Mouse (Mus musculus): ENCODE data around the gene Hist1h4c.

The Hist1h4c gene

DNA sequence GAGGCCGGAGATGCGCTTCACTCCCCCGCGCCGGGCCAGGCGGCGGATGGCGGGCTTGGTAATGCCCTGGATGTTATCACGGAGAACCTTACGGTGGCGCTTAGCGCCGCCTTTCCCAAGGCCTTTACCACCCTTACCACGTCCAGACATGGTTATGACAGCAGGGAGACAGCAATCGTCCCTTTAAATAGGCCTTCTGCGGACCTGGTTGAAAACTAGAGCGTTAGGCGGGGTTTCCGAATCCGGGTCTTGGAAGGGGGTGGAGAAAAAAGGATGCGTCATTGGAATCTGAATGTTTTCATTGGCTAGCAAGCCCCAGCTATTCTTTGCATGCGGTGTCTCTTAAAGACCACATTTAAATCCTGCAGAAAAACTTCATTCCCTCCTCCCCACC is at the start of gene Hist1h4c:
TSS of gene Hist1h4c (minus strand) at position 155 of the 394 bp plus-strand sequence.
- DNase-seq = peak; percentile 100

DNA sequence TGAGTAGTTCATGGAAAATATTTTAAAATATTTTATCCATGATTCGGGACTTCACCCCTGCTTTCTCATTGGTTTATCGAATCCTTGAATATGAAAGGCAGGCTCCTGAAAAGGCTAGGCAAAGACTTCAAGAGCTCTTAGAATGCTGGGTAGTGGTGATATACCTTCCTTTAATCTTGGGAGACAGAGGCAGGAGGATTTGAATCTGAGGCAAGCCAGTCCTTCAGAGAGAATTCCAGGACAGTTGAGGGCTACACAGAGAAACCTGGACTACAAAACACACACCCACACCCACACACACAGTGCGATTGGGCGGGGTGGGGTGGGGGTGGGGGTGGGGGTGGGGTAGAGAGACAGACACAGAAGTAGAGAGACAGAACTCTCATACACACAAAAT is 49.6 kb upstream of the Hist1h4c start:
- peak; percentile 17 for DNase-seq

DNA sequence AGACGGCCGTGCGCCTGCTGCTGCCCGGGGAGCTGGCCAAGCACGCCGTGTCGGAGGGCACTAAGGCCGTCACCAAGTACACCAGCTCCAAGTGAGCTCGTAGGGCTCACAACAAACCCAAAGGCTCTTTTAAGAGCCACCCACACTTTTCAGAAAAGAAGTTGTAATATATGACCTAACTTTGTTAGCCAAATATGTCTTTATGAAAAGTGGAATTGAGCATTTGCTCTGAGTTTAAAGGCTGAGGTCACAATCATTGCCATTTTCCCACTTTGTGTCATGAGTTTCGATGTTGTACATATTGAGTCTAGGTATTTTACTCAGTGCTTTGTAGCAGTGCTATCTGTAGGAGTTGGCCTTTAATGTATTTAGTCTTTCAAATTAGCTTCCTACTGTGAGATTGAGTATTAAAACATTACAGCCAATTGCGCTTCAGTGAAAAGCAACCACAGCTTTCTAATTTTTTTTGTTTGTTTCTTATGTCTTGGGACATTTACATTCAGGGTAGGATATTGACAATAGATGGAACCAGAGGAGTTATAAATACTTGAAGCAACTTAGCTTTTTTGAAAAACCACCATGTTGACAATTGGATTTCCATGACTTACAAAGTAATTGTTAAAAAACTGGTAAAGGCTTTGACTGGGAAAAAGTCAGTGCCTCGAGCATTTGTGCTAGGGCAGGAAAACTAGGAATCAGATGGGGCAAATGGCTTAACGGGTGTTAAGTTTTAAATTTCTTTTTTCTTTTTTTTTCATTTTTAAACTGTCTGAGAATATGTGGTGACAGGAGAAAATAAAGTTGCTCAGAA is 49.0 kb upstream of the Hist1h4c start:
- DNase-seq = peak; percentile 43

DNA sequence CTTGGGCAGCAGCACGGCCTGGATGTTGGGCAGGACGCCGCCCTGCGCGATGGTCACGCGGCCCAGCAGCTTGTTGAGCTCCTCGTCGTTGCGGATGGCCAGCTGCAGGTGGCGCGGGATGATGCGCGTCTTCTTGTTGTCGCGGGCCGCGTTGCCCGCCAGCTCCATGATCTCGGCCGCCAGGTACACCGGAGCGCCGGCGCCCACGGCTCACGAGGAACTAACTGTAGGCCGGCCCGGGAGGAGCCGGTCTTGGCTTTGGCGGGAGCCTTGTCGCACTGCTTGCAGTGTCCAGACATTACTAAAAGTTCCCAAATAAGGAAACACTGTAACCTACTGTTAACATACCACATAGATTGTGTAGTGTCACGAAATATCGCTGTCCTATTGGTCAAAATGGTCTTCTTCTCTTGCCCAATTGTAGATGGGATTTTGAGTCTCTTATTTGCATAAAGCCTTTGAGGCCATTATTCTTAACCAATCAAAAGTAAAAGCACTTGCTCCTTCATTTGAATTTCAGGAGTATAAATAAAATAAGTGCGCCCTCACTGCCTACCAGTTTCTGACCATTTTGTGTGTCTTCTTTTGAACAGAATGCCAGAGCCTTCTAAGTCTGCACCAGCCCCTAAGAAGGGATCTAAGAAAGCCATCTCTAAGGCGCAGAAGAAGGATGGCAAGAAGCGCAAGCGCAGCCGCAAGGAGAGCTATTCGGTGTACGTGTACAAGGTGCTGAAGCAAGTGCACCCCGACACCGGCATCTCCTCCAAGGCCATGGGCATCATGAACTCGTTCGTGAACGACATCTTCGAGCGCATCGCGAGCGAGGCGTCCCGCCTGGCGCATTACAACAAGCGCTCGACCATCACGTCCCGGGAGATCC is 48.2 kb upstream of the Hist1h4c start, which contains the start of gene Hist1h2bb:
TSS of gene Hist1h2bb (plus strand) at position 534 of the 880 bp plus-strand sequence.
- DNase-seq = peak; percentile 94

DNA sequence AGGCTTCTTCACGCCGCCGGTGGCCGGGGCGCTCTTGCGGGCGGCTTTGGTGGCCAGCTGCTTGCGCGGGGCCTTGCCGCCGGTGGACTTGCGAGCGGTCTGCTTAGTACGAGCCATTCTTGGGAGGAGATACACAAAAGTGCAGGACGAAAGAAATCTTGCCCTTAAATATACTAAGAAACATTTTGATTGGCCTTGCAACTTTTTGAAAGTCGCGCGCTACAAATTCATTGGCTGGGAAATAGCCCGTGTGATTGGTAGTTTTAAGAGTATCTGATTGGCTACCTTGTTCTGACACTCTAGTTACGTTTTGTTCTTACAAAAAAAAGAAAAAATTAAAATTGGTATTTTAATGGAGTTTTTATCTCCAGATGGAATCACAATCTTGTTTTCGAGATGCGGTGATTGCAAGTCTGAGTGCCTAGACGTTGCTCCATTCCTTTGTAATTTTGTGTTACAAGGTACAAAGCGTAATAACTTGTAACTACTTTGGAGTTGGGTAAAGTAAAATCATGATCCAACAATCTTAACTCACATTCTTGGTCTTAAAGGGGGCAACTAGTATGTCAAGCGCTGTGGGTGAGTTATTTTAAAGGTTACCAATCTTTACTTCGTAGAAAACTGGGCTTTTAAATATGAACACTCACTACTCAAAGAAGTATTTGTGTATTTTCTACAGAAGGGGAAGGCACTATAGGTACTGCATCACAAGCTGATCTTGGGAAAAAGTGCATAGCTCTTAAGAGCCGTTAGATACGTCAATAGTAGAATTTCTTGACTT is 47.3 kb upstream of the Hist1h4c start, which contains the start of gene Hist1h3c:
TSS of gene Hist1h3c (minus strand) at position 222 of the 781 bp plus-strand sequence.
- DNase-seq = peak; percentile 86

DNA sequence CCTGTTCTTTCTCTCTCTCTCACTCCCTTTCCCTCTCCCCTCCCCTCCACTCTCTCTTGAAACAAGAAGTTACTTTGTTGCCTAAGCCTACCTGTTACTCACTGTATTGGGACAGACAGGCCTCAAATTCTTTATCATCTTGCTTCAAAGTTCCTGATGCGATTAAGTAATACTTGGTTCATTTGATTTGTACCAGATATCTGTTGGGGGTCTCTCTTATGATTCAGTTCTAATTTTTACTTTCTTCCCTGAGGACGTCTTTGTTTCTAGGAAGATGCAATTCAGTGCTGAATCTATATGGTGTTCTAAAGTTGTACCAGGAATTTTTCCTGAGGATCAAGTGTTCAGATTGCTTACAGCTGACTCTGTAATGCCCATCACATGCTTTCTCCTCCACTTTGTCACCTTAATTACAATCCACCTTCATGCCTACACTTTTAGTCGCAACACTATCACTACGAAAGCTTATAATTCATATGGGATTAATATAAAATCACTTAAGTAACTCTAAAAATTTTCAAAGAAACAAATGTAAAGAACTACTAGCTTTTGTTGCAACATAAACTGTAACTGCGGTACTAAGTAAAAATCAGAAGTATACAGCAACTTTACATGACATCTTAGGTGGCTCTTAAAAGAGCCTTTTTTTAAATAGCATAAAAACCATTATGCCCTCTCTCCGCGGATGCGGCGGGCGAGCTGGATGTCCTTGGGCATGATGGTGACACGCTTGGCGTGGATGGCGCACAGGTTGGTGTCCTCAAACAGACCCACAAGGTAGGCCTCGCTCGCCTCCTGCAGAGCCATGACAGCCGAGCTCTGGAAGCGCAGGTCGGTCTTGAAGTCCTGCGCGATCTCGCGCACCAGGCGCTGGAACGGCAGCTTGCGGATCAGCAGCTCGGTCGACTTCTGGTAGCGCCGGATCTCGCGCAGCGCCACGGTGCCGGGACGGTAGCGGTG is 46.4 kb upstream of the Hist1h4c start:
- DNase-seq = peak; percentile 27

DNA sequence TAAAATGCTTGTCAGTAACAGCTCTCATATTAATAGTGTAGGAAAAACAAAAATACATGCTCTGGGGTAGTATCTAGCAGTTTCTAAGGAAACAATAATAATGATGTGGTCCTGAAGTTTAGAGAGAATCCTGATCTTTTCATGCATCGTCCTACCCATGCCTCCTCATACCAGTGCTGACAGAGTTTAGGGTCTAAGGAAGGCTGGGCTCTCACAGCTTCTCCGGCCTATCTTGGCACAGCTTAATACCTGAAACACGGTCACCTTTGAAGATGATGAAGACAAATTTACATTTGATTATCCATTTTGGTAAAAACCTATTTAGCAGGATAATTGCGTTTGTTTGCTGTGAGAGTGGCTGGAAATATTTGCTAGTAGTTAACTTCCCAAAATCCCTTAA is 45.7 kb upstream of the Hist1h4c start:
- no peak for DNase-seq

DNA sequence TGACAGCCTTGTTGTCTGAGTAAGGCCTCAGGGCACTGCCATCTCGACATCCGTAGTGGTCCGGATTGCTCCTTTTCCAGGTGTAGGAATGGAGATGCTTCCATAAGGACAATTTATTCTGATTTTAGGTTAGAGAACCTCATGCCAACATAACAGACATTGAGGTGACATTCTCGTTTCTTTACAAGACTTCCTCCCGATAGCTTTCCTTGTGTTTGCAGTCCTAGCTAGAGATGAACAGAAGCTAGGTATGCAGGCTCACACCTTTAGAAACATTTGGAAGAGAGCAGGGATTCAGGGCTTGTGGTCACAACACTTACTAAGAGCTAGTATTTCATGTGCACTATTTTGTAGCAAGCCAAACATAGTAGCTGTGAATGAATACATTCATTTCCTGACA is 45.0 kb upstream of the Hist1h4c start:
- DNase-seq = no peak

DNA sequence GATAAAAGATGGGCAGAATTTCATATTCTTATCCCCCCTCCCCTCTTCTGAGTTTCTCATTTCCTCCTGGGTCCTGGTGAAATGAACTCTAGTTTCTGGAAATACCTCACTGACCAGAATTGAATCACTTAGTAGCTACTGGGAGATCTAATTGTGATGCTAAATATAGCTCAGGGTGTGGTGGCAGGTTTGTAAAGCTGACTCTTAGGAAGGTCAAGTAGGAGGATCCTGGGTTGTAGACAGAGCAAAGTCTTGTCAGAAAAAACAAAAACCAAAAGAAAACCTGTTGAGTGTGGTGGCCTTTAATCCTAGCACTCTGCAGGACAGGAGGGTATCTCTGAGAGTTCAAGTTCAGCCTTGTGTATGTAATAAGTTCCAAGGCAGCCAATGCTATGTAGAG is 43.8 kb upstream of the Hist1h4c start:
- no peak for DNase-seq

DNA sequence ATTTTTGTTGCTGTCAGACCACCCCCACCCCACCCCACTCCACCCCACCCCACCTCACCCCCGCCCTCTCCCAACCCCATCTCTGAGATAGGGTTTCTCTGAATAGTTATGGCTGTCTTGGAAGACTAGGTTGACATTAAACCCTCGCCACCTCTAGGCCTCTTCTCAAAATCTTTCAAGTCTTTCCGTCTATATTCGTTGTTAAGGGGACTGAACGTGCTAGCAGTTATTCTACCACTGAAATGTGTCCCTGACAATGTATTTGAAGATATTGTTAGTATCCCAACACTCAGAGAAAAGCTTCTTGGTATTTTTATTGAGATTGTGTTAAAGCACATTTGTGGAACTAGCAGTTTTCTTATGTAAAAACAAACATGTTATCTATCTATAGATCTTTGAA is 42.7 kb upstream of the Hist1h4c start:
- no peak for DNase-seq

DNA sequence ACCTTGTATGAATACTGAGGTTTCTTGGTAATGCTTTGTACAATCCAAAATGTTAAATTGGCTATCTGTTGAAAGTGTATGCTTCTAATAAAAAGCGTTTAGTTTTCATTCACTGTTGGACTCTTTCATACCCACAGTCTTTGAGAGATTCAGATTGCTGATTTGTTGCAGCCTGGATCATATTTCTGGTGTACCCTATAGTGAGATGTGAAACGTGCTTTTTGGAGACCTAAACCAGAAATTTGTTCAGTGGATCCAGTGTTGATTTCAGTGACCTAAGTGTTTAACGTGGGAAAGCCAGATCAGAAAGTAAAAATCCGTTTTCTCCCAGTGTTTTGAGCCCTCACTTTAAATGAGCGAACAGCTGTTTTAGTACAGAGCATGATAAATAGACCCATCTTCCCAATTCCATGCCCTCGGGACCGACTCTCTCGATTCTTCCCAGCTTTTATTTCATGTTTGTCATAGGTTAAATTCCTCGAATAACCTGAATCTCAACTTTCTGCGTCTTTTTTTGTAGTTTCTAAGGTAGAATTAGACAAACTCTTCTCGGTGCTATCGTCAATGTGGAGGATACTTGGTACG is 42.1 kb upstream of the Hist1h4c start:
- DNase-seq = peak; percentile 23

DNA sequence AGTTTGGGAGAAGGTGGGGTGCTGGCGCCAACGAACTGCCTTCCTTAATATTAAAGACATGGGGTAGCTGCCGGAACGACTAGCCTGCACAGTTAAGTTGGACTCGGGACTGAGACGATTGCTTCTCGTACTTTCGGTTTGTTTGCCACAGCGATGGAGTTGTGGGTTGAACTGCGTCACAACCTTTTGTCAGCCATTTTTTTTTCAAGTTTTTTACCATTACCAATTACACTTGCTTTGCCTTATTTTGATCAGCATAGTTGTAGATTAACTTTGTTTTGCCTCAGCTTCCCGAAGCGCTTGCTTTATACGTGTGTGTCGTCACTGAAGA is 41.6 kb upstream of the Hist1h4c start:
- DNase-seq = no peak

DNA sequence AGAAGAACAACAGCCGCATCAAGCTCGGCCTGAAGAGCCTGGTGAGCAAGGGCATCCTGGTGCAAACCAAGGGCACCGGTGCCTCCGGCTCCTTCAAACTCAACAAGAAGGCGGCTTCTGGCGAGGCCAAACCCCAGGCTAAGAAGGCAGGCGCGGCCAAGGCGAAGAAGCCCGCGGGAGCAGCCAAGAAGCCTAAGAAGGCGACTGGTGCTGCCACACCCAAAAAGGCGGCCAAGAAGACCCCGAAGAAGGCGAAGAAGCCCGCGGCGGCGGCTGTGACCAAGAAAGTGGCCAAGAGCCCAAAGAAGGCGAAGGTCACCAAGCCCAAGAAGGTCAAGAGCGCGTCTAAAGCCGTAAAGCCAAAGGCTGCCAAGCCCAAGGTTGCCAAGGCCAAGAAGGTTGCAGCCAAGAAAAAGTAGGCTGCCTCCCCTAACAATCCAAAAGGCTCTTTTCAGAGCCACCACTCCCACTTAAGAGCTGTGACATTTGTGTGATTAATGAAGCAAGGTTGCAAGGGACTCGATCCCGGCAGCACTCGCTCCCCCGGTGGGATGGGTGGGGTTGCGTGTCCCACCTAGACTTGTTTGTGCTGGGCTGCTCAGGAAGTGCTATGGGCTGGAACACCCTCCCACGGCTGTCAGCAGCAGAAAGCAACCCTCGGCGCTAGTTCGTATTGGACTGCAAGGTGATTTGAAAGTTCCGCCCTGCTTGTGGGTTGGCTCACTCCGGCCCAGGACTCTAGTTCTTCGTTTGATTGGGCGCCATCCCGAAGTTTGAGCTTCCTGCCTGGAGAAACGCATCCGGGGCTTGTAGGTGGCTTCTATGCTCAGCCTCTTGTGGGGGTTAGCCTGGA is 41.0 kb upstream of the Hist1h4c start:
- peak; percentile 93 for DNase-seq

DNA sequence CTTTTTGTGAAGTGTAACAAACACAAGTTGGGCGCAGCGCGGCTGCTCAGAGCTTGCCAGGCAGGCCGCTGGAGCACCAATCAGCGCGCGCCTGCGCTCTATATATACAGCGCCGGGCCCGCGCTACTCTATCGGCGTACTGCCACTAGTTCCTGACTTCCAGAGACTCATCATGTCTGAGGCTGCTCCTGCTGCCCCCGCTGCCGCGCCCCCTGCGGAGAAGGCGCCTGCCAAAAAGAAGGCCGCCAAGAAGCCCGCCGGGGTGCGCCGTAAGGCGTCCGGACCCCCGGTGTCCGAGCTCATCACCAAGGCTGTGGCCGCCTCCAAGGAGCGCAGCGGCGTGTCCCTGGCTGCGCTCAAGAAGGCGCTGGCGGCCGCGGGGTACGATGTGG is 40.4 kb upstream of the Hist1h4c start, which contains the start of gene Hist1h1c:
TSS of gene Hist1h1c (plus strand) at position 132 of the 392 bp plus-strand sequence.
- peak; percentile 83 for DNase-seq

DNA sequence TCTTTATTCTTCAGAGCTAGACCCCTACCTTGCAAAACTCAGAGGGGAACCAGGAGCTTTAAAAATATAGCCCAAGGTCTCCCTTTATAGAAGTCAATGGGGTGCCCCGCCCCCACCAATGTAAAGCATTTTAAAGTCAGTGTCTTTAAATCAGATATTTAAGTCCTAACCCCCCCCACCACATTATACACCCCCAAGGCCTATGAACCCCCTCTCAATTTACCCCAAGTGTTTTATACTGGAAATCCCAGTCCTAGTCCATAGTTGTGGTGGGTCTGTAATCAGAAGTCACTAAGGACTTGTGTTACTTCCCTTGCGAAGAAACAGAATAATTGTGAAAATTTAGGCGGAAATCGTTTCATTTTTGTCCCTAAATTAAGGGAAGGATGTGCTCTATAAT is 39.8 kb upstream of the Hist1h4c start:
- DNase-seq = peak; percentile 38

DNA sequence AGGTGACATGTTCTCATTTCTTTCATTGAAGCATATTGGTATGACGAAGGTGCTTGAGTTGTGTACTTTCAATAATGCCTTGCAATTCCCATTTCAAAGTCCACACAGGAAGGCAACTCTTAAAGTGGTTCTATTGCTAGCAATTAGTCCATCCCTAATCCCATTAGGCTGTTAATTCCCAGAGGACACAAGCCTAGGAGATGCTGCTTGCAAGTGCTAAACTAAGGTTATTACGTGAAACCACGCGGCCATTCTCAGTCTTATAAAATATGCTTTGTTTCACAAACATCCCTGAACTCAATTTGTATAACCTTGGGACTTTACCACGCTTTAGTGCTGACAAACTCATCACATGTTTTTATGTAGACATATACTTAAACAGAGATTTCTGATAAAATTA is 38.8 kb upstream of the Hist1h4c start:
- DNase-seq = peak; percentile 13

DNA sequence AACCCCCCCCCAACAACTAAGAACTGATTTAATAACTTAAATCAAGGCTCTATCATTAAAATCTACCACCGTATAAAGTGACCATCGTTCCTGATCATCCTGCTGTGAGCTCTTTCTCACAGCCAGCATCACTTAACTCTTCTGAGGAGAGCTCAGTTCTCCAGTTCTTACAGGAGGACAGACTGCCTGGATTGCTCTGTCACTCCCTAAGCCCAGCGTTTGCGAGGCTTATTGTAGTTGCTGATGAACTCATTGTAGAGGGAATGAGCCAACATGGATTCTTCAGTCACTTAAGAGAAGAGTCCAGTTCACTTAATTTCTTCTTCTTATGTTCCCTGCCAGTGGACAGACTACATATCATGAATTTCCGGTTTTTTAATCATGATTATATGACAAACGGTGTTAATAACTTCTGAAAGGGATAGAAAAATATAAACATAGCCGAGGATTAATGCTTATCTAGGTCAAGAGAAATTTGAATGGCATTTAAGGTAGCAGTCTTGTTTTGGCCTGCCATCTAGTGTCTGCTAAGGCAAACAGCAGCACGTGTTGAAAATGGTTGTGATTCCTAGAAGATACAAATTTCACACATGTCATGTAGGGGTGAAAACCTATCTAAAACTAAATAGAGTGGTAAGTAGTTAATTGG is 34.0 kb upstream of the Hist1h4c start:
- DNase-seq = peak; percentile 61

DNA sequence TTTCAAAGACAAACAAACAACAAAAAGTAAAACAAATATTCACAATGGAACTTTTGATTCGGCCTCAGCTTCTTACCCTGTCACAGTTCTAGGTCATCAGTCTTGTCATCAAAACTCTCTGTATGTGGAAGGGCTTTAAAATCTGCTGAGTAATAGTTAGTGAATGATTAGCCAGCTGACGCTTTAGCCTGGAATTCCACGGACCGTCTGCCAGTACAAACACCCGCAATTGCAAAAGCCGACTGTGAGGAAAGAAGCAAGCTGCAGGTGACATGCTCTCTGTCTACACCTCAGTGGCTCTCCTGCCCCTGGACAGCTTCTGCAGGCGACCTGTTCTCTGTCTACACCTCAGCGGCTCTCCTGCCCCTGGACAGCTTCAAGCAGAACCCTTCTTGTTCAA is 32.2 kb upstream of the Hist1h4c start:
- DNase-seq = no peak

DNA sequence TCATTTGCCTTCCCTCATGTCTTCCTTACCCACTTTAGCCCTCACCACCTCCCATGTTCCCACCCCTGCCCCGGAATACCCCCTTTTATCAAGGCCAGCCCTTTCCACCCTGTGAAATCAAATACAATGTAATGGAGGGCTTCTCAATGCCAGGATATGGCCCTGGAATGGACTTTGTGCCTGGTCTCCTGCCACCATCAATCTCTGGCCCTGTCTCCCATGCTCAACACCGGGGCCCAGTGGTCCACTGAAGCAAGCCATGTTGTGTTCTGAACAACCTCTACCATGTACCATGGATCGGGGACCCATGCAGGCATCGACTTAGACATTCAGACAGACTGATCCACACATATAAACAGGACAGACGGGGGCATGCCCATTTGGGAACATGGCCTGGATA is 31.5 kb upstream of the Hist1h4c start:
- DNase-seq = no peak

DNA sequence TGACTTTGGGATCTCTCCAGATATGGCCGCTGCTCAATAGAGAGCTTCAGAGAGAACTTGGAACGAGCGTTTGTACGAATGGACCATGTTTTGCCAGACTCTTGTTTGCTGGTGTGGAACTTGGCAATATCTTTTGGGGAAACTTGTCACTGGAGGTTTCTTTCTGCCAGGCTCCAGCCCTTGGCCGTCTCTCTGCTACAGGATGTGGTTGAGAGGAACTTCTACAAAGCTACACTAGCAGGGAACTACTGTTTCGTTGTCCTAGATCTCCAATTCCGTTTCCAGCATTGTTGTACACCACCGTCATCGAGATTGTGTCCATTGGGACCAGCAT is 30.9 kb upstream of the Hist1h4c start:
- no peak for DNase-seq

Data from cerebellum, adult 9-10 months (tissue).